ENCODE assay signal across 10 mouse cellular contexts in genomic region chr17:45724574-45724921, GRCm38 (mm10). TPM values are rescaled to one million over a fixed set of nuclear protein-coding genes. Genes with fewer than 3 reads are reported as not detected.
A peak's percentile ranks its signal among the peaks of the same experiment; 100 is the strongest.
DNase-seq lines count a peak whose midpoint lies in the region; ATAC-seq and TF ChIP-seq lines count a peak whose summit lies in the region.
"Had no signal": no experiment of that assay in that cellular context is flagged by ENCODE, and none has a peak within 500 bp of the region (broad histone marks: within the 10 kb centered on the region; RNA-seq: fewer than 3 reads in every experiment).

No protein-coding gene starts in this region.

- H3K4me1 ChIP-seq in heart, embryonic 12.5 days (replicated peaks): peaks cover 33% of the 10 kb centered on the region
- peaks cover 7% of the 10 kb centered on the region for H3K4me1 ChIP-seq in forebrain, postnatal 0 days (ENCODE audit: insufficient read depth)
- peaks cover 45% of the 10 kb centered on the region for H3K4me1 ChIP-seq in liver, embryonic 15.5 days (replicated peaks)

- ATAC-seq in heart, embryonic 12.5 days (ENCODE audit: insufficient number of reproducible peaks, low FRiP score): no peak
- ATAC-seq in Patski: no peak
- peak; percentile 25 for ATAC-seq in forebrain, postnatal 0 days
- ATAC-seq in liver, embryonic 15.5 days (ENCODE audit: insufficient read depth): no peak

- no peaks in the 10 kb centered on the region for H3K9me3 ChIP-seq in heart, embryonic 12.5 days (replicated peaks)
- H3K9me3 ChIP-seq in forebrain, postnatal 0 days (ENCODE audit: low read length): no peaks in the 10 kb centered on the region
- H3K9me3 ChIP-seq in liver, embryonic 15.5 days (replicated peaks): no peaks in the 10 kb centered on the region

- in situ Hi-C loops in Patski (cut with MboI; ENCODE audit: low pct_unique_long_range_greater_than_20kb): loop anchor here (5.0 kb wide), 1 partner anchor 137 kb away; no protein-coding TSS in a partner anchor

- peak; percentile 4 for TF ChIP-seq CTCF in Patski (IDR thresholded peaks at IDR 0.05)
- no peak for TF ChIP-seq CTCF in forebrain, postnatal 0 days (IDR thresholded peaks at IDR 0.05; ENCODE audit: low read depth)

- CTCF ChIA-PET in Patski (lab: Charles Lee): interaction anchor here (0.8 to 1.9 kb wide), 15 partner anchors 10 to 315 kb away, joined by 3 to 8 read pairs (median 4); partner anchors contain the start of gene Tmem63b

- DNase-seq in heart, adult 18-20 months: no peak
- DNase-seq in Patski (ENCODE audit: low read depth, low spot score): no peak
- no peak for DNase-seq in forebrain, postnatal 0 days
- DNase-seq in ovary, postnatal 36 days (ENCODE audit: low spot score): no peak
- no peak for DNase-seq in cerebellum, adult 9-10 months
- DNase-seq in gastrocnemius, postnatal 10 days: no peak

- no peaks in the 10 kb centered on the region for H3K36me3 ChIP-seq in heart, embryonic 12.5 days
- no peaks in the 10 kb centered on the region for H3K36me3 ChIP-seq in forebrain, postnatal 0 days (ENCODE audit: insufficient read depth)
- H3K36me3 ChIP-seq in liver, embryonic 15.5 days (replicated peaks): no peaks in the 10 kb centered on the region

- H3K4me2 ChIP-seq in heart, embryonic 12.5 days: peak overlapping the region; percentile 78
- H3K4me2 ChIP-seq in forebrain, postnatal 0 days (ENCODE audit: low read depth): 0 out of 2 replicates have a peak overlapping the region, but pooled peaks have one; percentile 62
- peak overlapping the region; percentile 69; the same call in 1 of the 2 replicates for H3K4me2 ChIP-seq in liver, embryonic 15.5 days

- H3K27me3 ChIP-seq in heart, embryonic 12.5 days (replicated peaks): peaks cover 6% of the 10 kb centered on the region; the same call in 1 of the 2 replicates
- no peaks in the 10 kb centered on the region for H3K27me3 ChIP-seq in Patski
- no peaks in the 10 kb centered on the region for H3K27me3 ChIP-seq in forebrain, postnatal 0 days (ENCODE audit: insufficient read depth, low read length)
- peaks cover 10% of the 10 kb centered on the region; the same call in 1 of the 2 replicates for H3K27me3 ChIP-seq in liver, embryonic 15.5 days

- H3K27ac ChIP-seq in heart, embryonic 12.5 days (ENCODE audit: poor library complexity, severe bottlenecking): no peak overlapping the region
- peak overlapping the region; percentile 91 for H3K27ac ChIP-seq in forebrain, postnatal 0 days (ENCODE audit: low read depth, low read length)
- H3K27ac ChIP-seq in liver, embryonic 15.5 days (replicated peaks): no peak overlapping the region

- WGBS in heart, embryonic 12.5 days: 83% methylated on average over 10 of the region's 10 CpGs
- WGBS in forebrain, postnatal 0 days: 80% methylated on average over 10 of the region's 10 CpGs
- WGBS in liver, embryonic 15.5 days (ENCODE audit: insufficient replicate concordance): 84% methylated on average over 10 of the region's 10 CpGs

- POLR2A ChIA-PET in Patski (lab: Charles Lee): interaction anchor here (0.6 to 1.0 kb wide), 2 partner anchors 14 to 150 kb away, joined by 3 to 4 read pairs; no protein-coding TSS in a partner anchor

- H3K4me3 ChIP-seq in heart, embryonic 12.5 days: no peak overlapping the region
- peak overlapping the region; percentile 51; the same call in 1 of the 2 replicates for H3K4me3 ChIP-seq in forebrain, postnatal 0 days (ENCODE audit: low read depth, low read length)
- no peak overlapping the region for H3K4me3 ChIP-seq in liver, embryonic 15.5 days (replicated peaks)

- H3K9ac ChIP-seq in heart, embryonic 12.5 days: no peak overlapping the region
- 0 out of 2 replicates have a peak overlapping the region, but pooled peaks have one; percentile 78 for H3K9ac ChIP-seq in forebrain, postnatal 0 days
- H3K9ac ChIP-seq in liver, embryonic 15.5 days: no peak overlapping the region

RNA-seq across cellular contexts. Expression of gene 1600014C23Rik, which starts 9.1 kb away (rescaled TPM):
- polyA plus RNA-seq in heart, embryonic 12.5 days (2016; fragmentation: Nextera tagmentation; extraction: Ambion mirVana): 0.61 TPM in 1 of 2 replicates, not detected in the other
- total RNA-seq in heart, adult 18-20 months (2021): 1 to 10 TPM in 1 of 2 experiments, not detected in 1; 1.3 TPM
- not detected for polyA plus RNA-seq in Patski (2021)
- not detected in 2 replicates for total RNA-seq in forebrain, postnatal 0 days (2014; rRNA removed)
- not detected in 2 replicates for polyA plus RNA-seq in forebrain, postnatal 0 days (2015; fragmentation: Nextera tagmentation; extraction: Ambion mirVana)
- 0.25 TPM in 1 of 2 replicates, not detected in the other for polyA plus RNA-seq in liver, embryonic 15.5 days (2015; fragmentation: Nextera tagmentation; extraction: Ambion mirVana)
- not detected for total RNA-seq in gastrocnemius, postnatal 10 days (2021)
- total RNA-seq: adrenal gland, postnatal 14 days had no signal
- polyA plus RNA-seq: inflammation-experienced regulatory T-cells, adult 6 months had no signal

RNA-seq across cellular contexts. Expression of gene Tmem63b, which starts 37.8 kb away (rescaled TPM):
- 41.2 and 41.4 TPM in 2 replicates for polyA plus RNA-seq in heart, embryonic 12.5 days (2016; fragmentation: Nextera tagmentation; extraction: Ambion mirVana)
- total RNA-seq in heart, adult 18-20 months (2021): 10 to 100 TPM; 91.7 to 95.7 TPM
- 109 TPM for polyA plus RNA-seq in Patski (2021)
- 198 and 228 TPM in 2 replicates for total RNA-seq in forebrain, postnatal 0 days (2014; rRNA removed)
- 109 and 131 TPM in 2 replicates for polyA plus RNA-seq in forebrain, postnatal 0 days (2015; fragmentation: Nextera tagmentation; extraction: Ambion mirVana)
- 8.6 and 9.6 TPM in 2 replicates for polyA plus RNA-seq in liver, embryonic 15.5 days (2015; fragmentation: Nextera tagmentation; extraction: Ambion mirVana)
- total RNA-seq in gastrocnemius, postnatal 10 days (2021): 10 to 100 TPM; 55.0 to 58.2 TPM

RNA-seq across cellular contexts. Expression of gene Mrpl14, which starts 38.4 kb away (rescaled TPM):
- 128 and 129 TPM in 2 replicates for polyA plus RNA-seq in heart, embryonic 12.5 days (2016; fragmentation: Nextera tagmentation; extraction: Ambion mirVana)
- 100 to 1,000 TPM; 160 to 167 TPM for total RNA-seq in heart, adult 18-20 months (2021)
- polyA plus RNA-seq in Patski (2021): 108 TPM
- total RNA-seq in forebrain, postnatal 0 days (2014; rRNA removed): 25.3 and 40.2 TPM in 2 replicates
- 98.6 and 120 TPM in 2 replicates for polyA plus RNA-seq in forebrain, postnatal 0 days (2015; fragmentation: Nextera tagmentation; extraction: Ambion mirVana)
- 111 and 115 TPM in 2 replicates for polyA plus RNA-seq in liver, embryonic 15.5 days (2015; fragmentation: Nextera tagmentation; extraction: Ambion mirVana)
- 10 to 100 TPM; 82.3 to 83.5 TPM for total RNA-seq in gastrocnemius, postnatal 10 days (2021)
